15 mouse cellular contexts compared by ENCODE assay signal in genomic region chr5:77384724-77385123, GRCm38 (mm10). TPM values are rescaled to one million over a fixed set of nuclear protein-coding genes. Genes with fewer than 3 reads are reported as not detected.
A peak's percentile ranks its signal among the peaks of the same experiment; 100 is the strongest.
DNase-seq lines count a peak whose midpoint lies in the region; ATAC-seq and TF ChIP-seq lines count a peak whose summit lies in the region.
"Had no signal": no experiment of that assay in that cellular context is flagged by ENCODE, and none has a peak within 500 bp of the region (broad histone marks: within the 10 kb centered on the region; RNA-seq: fewer than 3 reads in every experiment).

No protein-coding gene starts in this region.

- no peaks in the 10 kb centered on the region for H3K9me3 ChIP-seq in lung, embryonic 14.5 days (ENCODE audit: low read depth, low read length)
- no peaks in the 10 kb centered on the region for H3K9me3 ChIP-seq in intestine, embryonic 15.5 days
- H3K9me3 ChIP-seq in kidney, embryonic 15.5 days (replicated peaks), result no peaks in the 10 kb centered on the region
- H3K9me3 ChIP-seq in liver, embryonic 13.5 days (replicated peaks), result no peaks in the 10 kb centered on the region
- H3K9me3 ChIP-seq: embryonic facial prominence, embryonic 15.5 days; liver, embryonic 15.5 days; neural tube, embryonic 13.5 days had no signal

- no peak for ATAC-seq in lung, embryonic 14.5 days (ENCODE audit: insufficient read depth)
- ATAC-seq in intestine, embryonic 15.5 days, result peak; percentile 74
- ATAC-seq in kidney, embryonic 15.5 days (replicated peaks; ENCODE audit: low FRiP score), result peak; percentile 66
- no peak for ATAC-seq in liver, embryonic 13.5 days (ENCODE audit: low read depth)
- ATAC-seq: forebrain, embryonic 14.5 days had no signal

- peaks cover 7% of the 10 kb centered on the region for H3K4me1 ChIP-seq in lung, embryonic 14.5 days (ENCODE audit: insufficient read depth)
- H3K4me1 ChIP-seq in intestine, embryonic 15.5 days (replicated peaks), result peaks cover 4% of the 10 kb centered on the region; the same call in 1 of the 2 replicates
- H3K4me1 ChIP-seq in kidney, embryonic 15.5 days, result peaks cover 84% of the 10 kb centered on the region
- peaks cover 31% of the 10 kb centered on the region for H3K4me1 ChIP-seq in liver, embryonic 13.5 days (replicated peaks)
- H3K4me1 ChIP-seq: embryonic facial prominence, embryonic 15.5 days; neural tube, embryonic 13.5 days had no signal

- H3K36me3 ChIP-seq in lung, embryonic 14.5 days (ENCODE audit: insufficient read depth), result no peaks in the 10 kb centered on the region
- no peaks in the 10 kb centered on the region for H3K36me3 ChIP-seq in intestine, embryonic 15.5 days
- no peaks in the 10 kb centered on the region for H3K36me3 ChIP-seq in kidney, embryonic 15.5 days
- no peaks in the 10 kb centered on the region for H3K36me3 ChIP-seq in liver, embryonic 13.5 days
- H3K36me3 ChIP-seq: embryonic facial prominence, embryonic 15.5 days; liver, embryonic 15.5 days; neural tube, embryonic 13.5 days had no signal

- whole genome bisulfite sequencing in lung, embryonic 14.5 days, result 64% methylated on average over 9 of the region's 9 CpGs
- 58% methylated on average over 9 of the region's 9 CpGs for WGBS in intestine, embryonic 15.5 days
- 53% methylated on average over 9 of the region's 9 CpGs for WGBS in kidney, embryonic 15.5 days
- WGBS in liver, embryonic 13.5 days (ENCODE audit: insufficient replicate concordance), result 42% methylated on average over 9 of the region's 9 CpGs

- no peak for TF ChIP-seq CTCF in lung, embryonic 14.5 days (IDR thresholded peaks at IDR 0.05; ENCODE audit: low read depth)

- no peaks in the 10 kb centered on the region for H3K27me3 ChIP-seq in lung, embryonic 14.5 days (ENCODE audit: insufficient read depth, low read length)
- no peaks in the 10 kb centered on the region for H3K27me3 ChIP-seq in intestine, embryonic 15.5 days (replicated peaks)
- H3K27me3 ChIP-seq in kidney, embryonic 15.5 days, result no peaks in the 10 kb centered on the region
- H3K27me3 ChIP-seq in liver, embryonic 13.5 days, result no peaks in the 10 kb centered on the region
- H3K27me3 ChIP-seq: embryonic facial prominence, embryonic 15.5 days; liver, embryonic 15.5 days; neural tube, embryonic 13.5 days had no signal

- H3K4me2 ChIP-seq in lung, embryonic 14.5 days, result peak overlapping the region; percentile 29; the same call in 1 of the 2 replicates
- H3K4me2 ChIP-seq in intestine, embryonic 15.5 days (replicated peaks), result peak overlapping the region; percentile 20
- peak overlapping the region; percentile 32 for H3K4me2 ChIP-seq in kidney, embryonic 15.5 days
- H3K4me2 ChIP-seq in liver, embryonic 13.5 days, result 0 out of 2 replicates have a peak overlapping the region, but pooled peaks have one; percentile 8
- H3K4me2 ChIP-seq: embryonic facial prominence, embryonic 15.5 days; liver, embryonic 15.5 days; neural tube, embryonic 13.5 days had no signal

- H3K27ac ChIP-seq in lung, embryonic 14.5 days (ENCODE audit: low read depth), result peak overlapping the region; percentile 27; the same call in 1 of the 2 replicates
- H3K27ac ChIP-seq in intestine, embryonic 15.5 days, result no peak overlapping the region
- peak overlapping the region; percentile 93 for H3K27ac ChIP-seq in kidney, embryonic 15.5 days
- peak overlapping the region; percentile 10; the same call in 1 of the 2 replicates for H3K27ac ChIP-seq in liver, embryonic 13.5 days
- H3K27ac ChIP-seq: embryonic facial prominence, embryonic 15.5 days; liver, embryonic 15.5 days; neural tube, embryonic 13.5 days had no signal

- no peak overlapping the region for H3K4me3 ChIP-seq in lung, embryonic 14.5 days (ENCODE audit: low read depth, low read length)
- no peak overlapping the region for H3K4me3 ChIP-seq in intestine, embryonic 15.5 days (replicated peaks)
- H3K4me3 ChIP-seq in kidney, embryonic 15.5 days (replicated peaks), result no peak overlapping the region
- H3K4me3 ChIP-seq in liver, embryonic 13.5 days (replicated peaks), result no peak overlapping the region
- H3K4me3 ChIP-seq: embryonic facial prominence, embryonic 15.5 days; liver, embryonic 15.5 days; neural tube, embryonic 13.5 days had no signal

- no peak overlapping the region for H3K9ac ChIP-seq in lung, embryonic 14.5 days
- no peak overlapping the region for H3K9ac ChIP-seq in intestine, embryonic 15.5 days
- no peak overlapping the region for H3K9ac ChIP-seq in kidney, embryonic 15.5 days
- H3K9ac ChIP-seq in liver, embryonic 13.5 days, result no peak overlapping the region
- H3K9ac ChIP-seq: embryonic facial prominence, embryonic 15.5 days; liver, embryonic 15.5 days; neural tube, embryonic 13.5 days had no signal

- DNase-seq in lung, embryonic 14.5 days, result no peak
- no peak for DNase-seq in lung, postnatal 14 days
- DNase-seq in liver, embryonic 13.5 days, result no peak
- no peak for DNase-seq in cerebellum, postnatal 4 days (ENCODE audit: low spot score in 2 of 2)
- no peak for DNase-seq in urinary bladder, postnatal 14 days (ENCODE audit: low spot score)
- DNase-seq in c-Kit-positive CD71-positive TER-119-positive erythroid progenitor cells, embryonic 14.5 days (ENCODE audit: low spot score), result no peak
- DNase-seq: cerebellum, adult 2 months; heart, postnatal 36 days; layer of hippocampus, adult 9-11 months had no signal

RNA-seq across cellular contexts. Expression of gene Igfbp7, which starts 23.1 kb away (rescaled TPM):
- 35.1 and 37.9 TPM in 2 replicates for polyA plus RNA-seq in lung, embryonic 14.5 days (2014; fragmentation: Nextera tagmentation; extraction: Ambion mirVana)
- 87.4 and 92.5 TPM in 2 replicates for polyA plus RNA-seq in intestine, embryonic 15.5 days (2015; fragmentation: Nextera tagmentation; extraction: Ambion mirVana)
- polyA plus RNA-seq in kidney, embryonic 15.5 days (2015; fragmentation: Nextera tagmentation; extraction: Ambion mirVana), result 343 and 354 TPM in 2 replicates
- 13.3 and 15.6 TPM in 2 replicates for polyA plus RNA-seq in liver, embryonic 13.5 days (2015; fragmentation: Nextera tagmentation; extraction: Ambion mirVana)

Comparison
In these comparisons a context has a peak if more than half of its experiments do, and no peak if none do; other contexts are left out.
1. ATAC-seq: peak in intestine, embryonic 15.5 days (single experiment) and kidney, embryonic 15.5 days (single experiment); none in lung, embryonic 14.5 days (single experiment) and liver, embryonic 13.5 days (single experiment).
2. Peak in every context shown above with its lines, with median percentiles within 50 percentile points of each other: H3K4me2 ChIP-seq.